Mouse (Mus musculus) midbrain, embryonic 13.5 days (tissue): ENCODE measurements at regions not wholly inside any gene's neighbourhood (a gene's known extent, or its start where the extent isn't known, plus 50 kb on each side); places are given as distances from the start of the nearest gene placed in this dataset.

Experiments used
- ATAC-seq: fragments of 200-750 bp; cut with Nextera tagmentation; 2 replicates; pipeline ENCODE4 v1.8.0; 2017; ENCODE audit warnings: mild to moderate bottlenecking, moderate TSS enrichment, moderate library complexity
- H3K27ac ChIP-seq: fragments of 300-500 bp; sonication (generic); 2 replicates; pipeline ENCODE4 v1.5.1; 2015; ENCODE audit warnings: inconsistent platforms, mild to moderate bottlenecking, moderate library complexity
- H3K27me3 ChIP-seq: fragments of 300-500 bp; sonication (generic); 2 replicates; pipeline ENCODE4 v1.6.1; 2015; ENCODE audit warnings: mild to moderate bottlenecking, inconsistent platforms
- H3K36me3 ChIP-seq: fragments of 300-500 bp; sonication (generic); 2 replicates; pipeline ENCODE4 v1.6.1; 2015; ENCODE audit warnings: mild to moderate bottlenecking, inconsistent platforms
- H3K4me1 ChIP-seq: fragments of 300-500 bp; sonication (generic); replicated peaks from 2 replicates; pipeline ENCODE4 v1.6.1; 2015; ENCODE audit warnings: inconsistent platforms
- H3K4me2 ChIP-seq: fragments of 300-500 bp; sonication (generic); replicated peaks from 2 replicates; pipeline ENCODE4 v1.6.1; 2015; ENCODE audit warnings: moderate library complexity, mild to moderate bottlenecking, inconsistent platforms
- H3K4me3 ChIP-seq: fragments of 300-500 bp; sonication (generic); replicated peaks from 2 replicates; pipeline ENCODE4 v1.5.1; 2015; ENCODE audit warnings: mild to moderate bottlenecking, inconsistent platforms
- H3K9ac ChIP-seq: fragments of 300-500 bp; sonication (generic); replicated peaks from 2 replicates; pipeline ENCODE4 v1.6.1; 2015; ENCODE audit warnings: mild to moderate bottlenecking, inconsistent platforms
- H3K9me3 ChIP-seq: fragments of 300-500 bp; sonication (generic); 2 replicates; pipeline ENCODE4 v1.6.1; 2016; ENCODE audit warnings: mild to moderate bottlenecking, inconsistent platforms
- WGBS: fragments of 180-500 bp; shearing (Covaris S2); methylation state at CpG from one replicate; pipeline ENCODE4 v1.1.7; 2015; 5-methylcytosine and 5-hydroxymethylcytosine counted together

DNA sequence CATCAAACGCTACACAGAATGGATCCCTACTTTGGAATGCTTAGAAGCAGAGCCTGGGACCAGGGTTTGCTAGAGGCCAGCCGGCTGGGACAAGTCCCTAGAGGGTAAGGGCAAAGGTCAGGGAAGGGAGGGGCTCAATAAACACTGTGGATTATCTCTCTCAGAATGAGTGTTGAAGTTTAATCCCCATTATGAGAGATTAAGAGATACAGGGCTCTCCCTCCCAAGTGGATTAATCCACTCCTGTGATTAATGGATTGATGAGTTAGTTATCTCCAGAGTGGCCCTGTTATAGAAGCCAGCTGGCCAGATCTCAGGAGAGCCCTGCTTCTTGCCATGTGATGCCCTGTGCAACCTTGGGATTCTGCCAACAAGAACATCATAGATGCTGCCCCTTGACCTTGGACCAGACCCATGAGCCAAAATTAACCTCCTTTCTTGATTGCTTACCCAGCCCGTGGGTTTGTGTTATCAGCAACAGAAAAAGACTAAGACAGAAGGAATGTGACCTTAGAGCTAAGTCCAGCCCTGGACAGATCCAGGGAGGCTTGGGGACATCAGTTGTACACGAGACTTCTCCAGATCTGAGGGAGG lies 119.6 kb upstream of the Slc22a12 start:
- no peak overlapping the region for H3K27ac ChIP-seq
- H3K9ac ChIP-seq = no peak overlapping the region
- no peak overlapping the region for H3K4me2 ChIP-seq
- H3K9me3 ChIP-seq = no peaks in the 10 kb centered on the region
- ATAC-seq = no peak
- H3K36me3 ChIP-seq = no peaks in the 10 kb centered on the region
- H3K4me1 ChIP-seq = peaks cover 15% of the 10 kb centered on the region
- peaks cover 14% of the 10 kb centered on the region; the same call in 1 of the 2 replicates for H3K27me3 ChIP-seq
- no peak overlapping the region for H3K4me3 ChIP-seq
- WGBS = 22% methylated on average over 4 of the region's 4 CpGs

DNA sequence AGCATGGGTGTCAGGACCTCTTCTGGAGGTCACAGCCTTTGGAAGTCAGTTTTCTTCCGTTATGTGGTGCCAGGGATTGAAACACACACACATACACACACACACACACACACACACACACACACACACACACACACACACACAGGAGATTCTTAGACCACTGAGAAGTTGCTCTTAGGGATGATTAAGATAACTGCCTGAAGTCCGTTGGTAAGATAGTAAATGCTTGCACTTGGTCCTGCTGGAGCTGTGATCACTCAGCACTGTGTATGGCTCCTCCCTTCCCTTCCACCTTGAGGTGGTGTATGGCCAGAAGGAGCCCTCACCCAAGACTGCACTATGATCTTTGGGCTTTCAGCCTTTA lies 118.7 kb upstream of the Slc22a12 start:
- Histone ChIP-seq H3K4me2 (no peak overlapping the region), H3K4me1 (peaks cover 15% of the 10 kb centered on the region), H3K36me3 (no peaks in the 10 kb centered on the region), H3K9me3 (no peaks in the 10 kb centered on the region), H3K4me3 (no peak overlapping the region), H3K27me3 (peaks cover 14% of the 10 kb centered on the region; the same call in 1 of the 2 replicates), H3K27ac (no peak overlapping the region), H3K9ac (no peak overlapping the region)
- ATAC-seq = no peak
- WGBS = 73% methylated on average over 2 of the region's 2 CpGs

GRCm38 (mm10) chr19:6660723-6661507 lies 118.1 kb upstream of the Slc22a12 start:
- Histone ChIP-seq H3K27ac (no peak overlapping the region), H3K36me3 (no peaks in the 10 kb centered on the region), H3K4me2 (no peak overlapping the region), H3K9me3 (no peaks in the 10 kb centered on the region), H3K4me3 (no peak overlapping the region), H3K27me3 (peaks cover 14% of the 10 kb centered on the region; the same call in 1 of the 2 replicates), H3K4me1 (peaks cover 15% of the 10 kb centered on the region), H3K9ac (no peak overlapping the region)
- WGBS = 25% methylated on average over 8 of the region's 8 CpGs
- no peak for ATAC-seq

DNA sequence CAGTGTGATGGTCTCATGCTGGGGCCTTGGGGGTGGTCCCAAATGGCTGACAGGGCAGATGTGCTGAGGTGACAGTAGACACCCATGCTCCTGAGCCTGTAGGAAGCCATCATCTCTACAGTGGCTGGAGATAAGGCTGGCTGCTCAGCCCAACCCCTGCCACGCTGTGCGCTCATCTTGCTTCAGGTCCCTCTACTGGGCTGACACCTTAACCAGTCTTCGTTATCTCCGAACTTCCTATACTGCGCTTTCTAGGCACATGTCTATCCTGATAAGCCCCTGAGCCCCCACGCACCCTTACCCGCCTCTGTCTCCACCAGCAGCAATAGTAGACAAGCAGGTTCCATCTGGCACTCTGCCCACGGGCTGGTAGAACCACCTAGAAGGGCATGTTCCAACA lies 117.3 kb upstream of the Slc22a12 start:
- Histone ChIP-seq H3K4me1 (peaks cover 15% of the 10 kb centered on the region), H3K27me3 (peaks cover 10% of the 10 kb centered on the region; the same call in 1 of the 2 replicates), H3K27ac (no peak overlapping the region), H3K4me3 (no peak overlapping the region), H3K9ac (no peak overlapping the region), H3K36me3 (no peaks in the 10 kb centered on the region), H3K4me2 (no peak overlapping the region), H3K9me3 (no peaks in the 10 kb centered on the region)
- ATAC-seq = no peak
- 95% methylated on average over 8 of the region's 8 CpGs for WGBS

DNA sequence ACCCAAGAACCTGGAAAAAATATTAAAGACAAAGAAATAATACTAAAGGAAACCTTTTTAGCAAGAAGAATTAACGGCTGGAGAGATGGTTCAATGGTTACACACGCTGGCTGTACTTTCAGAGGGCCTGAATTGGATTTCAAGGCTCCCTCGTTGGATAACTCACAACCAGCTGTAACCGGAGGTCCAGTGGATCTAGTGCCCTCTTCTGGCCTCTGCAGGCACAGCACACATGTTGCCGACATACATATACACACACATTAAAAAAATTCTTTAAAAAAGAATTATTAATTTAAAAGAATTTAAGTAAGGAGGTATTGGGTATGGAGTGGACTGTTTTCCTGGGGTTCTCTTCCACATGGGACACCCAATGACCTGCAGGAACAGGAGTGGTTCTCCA lies 111.7 kb upstream of the Slc22a12 start:
- H3K27ac ChIP-seq = no peak overlapping the region
- WGBS = 82% methylated on average over 5 of the region's 5 CpGs
- peaks cover 7% of the 10 kb centered on the region for H3K4me1 ChIP-seq
- no peaks in the 10 kb centered on the region for H3K36me3 ChIP-seq
- no peak overlapping the region for H3K4me3 ChIP-seq
- H3K9ac ChIP-seq = no peak overlapping the region
- ATAC-seq = no peak
- no peaks in the 10 kb centered on the region for H3K9me3 ChIP-seq
- no peaks in the 10 kb centered on the region for H3K27me3 ChIP-seq
- H3K4me2 ChIP-seq = no peak overlapping the region

- 80% methylated on average over 4 of the region's 4 CpGs for WGBS
These were observed 109.9 kb upstream of the Slc22a12 start for GRCm38 (mm10) chr19:6652775-6653174.

GRCm38 (mm10) chr19:6651192-6651591 lies 108.4 kb upstream of the Slc22a12 start:
- H3K4me2 ChIP-seq = no peak overlapping the region

More at GRCm38 (mm10) chr19:6652775-6653174, 109.9 kb upstream of the Slc22a12 start:
- H3K27ac ChIP-seq = no peak overlapping the region
- H3K4me3 ChIP-seq = no peak overlapping the region
- no peaks in the 10 kb centered on the region for H3K27me3 ChIP-seq
- no peak overlapping the region for H3K4me2 ChIP-seq
- no peaks in the 10 kb centered on the region for H3K9me3 ChIP-seq
- peaks cover 7% of the 10 kb centered on the region for H3K4me1 ChIP-seq
- ATAC-seq = no peak
- H3K36me3 ChIP-seq = no peaks in the 10 kb centered on the region
- H3K9ac ChIP-seq = no peak overlapping the region

GRCm38 (mm10) chr19:6649885-6650284 lies 107.1 kb upstream of the Slc22a12 start:
- H3K9me3 ChIP-seq = no peaks in the 10 kb centered on the region

More at GRCm38 (mm10) chr19:6651192-6651591, 108.4 kb upstream of the Slc22a12 start:
- Histone ChIP-seq H3K4me1 (peaks cover 7% of the 10 kb centered on the region), H3K4me3 (no peak overlapping the region), H3K27ac (peak overlapping the region; percentile 42; the same call in 1 of the 2 replicates), H3K27me3 (no peaks in the 10 kb centered on the region), H3K9me3 (no peaks in the 10 kb centered on the region), H3K36me3 (no peaks in the 10 kb centered on the region), H3K9ac (no peak overlapping the region)
- ATAC-seq = peak; percentile 80
- WGBS = 58% methylated on average over 5 of the region's 5 CpGs

DNA sequence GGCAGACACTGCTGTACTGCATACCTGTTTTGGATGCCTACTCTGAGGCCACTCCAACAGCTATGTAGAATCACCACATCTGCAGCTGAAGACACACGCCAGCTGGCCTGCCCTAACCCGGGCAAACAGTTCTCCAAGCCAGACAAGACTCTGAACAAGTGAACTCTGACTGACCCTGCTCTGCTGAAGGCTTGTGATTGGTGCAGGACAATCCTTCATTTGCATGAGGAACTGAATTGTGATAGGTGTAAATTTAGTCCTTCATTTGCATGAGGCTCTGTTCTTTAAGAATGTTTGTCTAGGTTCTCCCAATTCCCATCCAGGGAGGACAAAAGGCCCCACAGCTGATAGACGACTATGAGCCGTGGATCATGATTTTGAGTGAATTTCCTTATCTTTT lies 104.9 kb upstream of the Slc22a12 start:
- WGBS = 89% methylated on average over 4 of the region's 4 CpGs
- no peak overlapping the region for H3K4me3 ChIP-seq
- ATAC-seq = no peak
- H3K9me3 ChIP-seq = no peaks in the 10 kb centered on the region
- H3K4me2 ChIP-seq = no peak overlapping the region
- H3K4me1 ChIP-seq = peaks cover 7% of the 10 kb centered on the region
- H3K36me3 ChIP-seq = no peaks in the 10 kb centered on the region
- no peak overlapping the region for H3K27ac ChIP-seq
- H3K27me3 ChIP-seq = no peaks in the 10 kb centered on the region
- H3K9ac ChIP-seq = no peak overlapping the region

More at GRCm38 (mm10) chr19:6649885-6650284, 107.1 kb upstream of the Slc22a12 start:
- no peak for ATAC-seq
- H3K27me3 ChIP-seq = no peaks in the 10 kb centered on the region
- 87% methylated on average over 4 of the region's 4 CpGs for WGBS
- no peak overlapping the region for H3K27ac ChIP-seq
- no peak overlapping the region for H3K4me2 ChIP-seq
- peaks cover 7% of the 10 kb centered on the region for H3K4me1 ChIP-seq
- H3K4me3 ChIP-seq = no peak overlapping the region
- H3K36me3 ChIP-seq = no peaks in the 10 kb centered on the region
- H3K9ac ChIP-seq = no peak overlapping the region

DNA sequence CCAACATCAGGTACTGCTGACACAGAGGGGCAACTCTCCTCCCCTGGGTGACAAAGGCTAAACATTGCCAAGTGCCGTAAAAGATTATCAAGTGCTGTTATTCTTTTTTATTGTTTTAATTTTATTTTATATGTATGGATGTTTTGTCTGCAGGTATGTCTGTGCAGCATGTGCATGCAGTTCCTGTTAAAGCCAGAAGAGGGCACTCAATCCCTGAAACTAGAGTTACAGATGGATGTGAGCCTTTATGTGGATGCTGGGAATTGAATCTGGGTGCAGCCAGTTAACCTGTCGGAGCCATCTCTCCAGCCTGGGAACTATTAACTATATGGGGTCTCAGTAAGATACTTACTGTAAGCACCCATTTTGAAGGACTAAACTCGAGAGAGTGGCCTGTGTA lies 104.4 kb upstream of the Slc22a12 start:
- H3K36me3 ChIP-seq = no peaks in the 10 kb centered on the region
- no peaks in the 10 kb centered on the region for H3K9me3 ChIP-seq
- no peak for ATAC-seq
- H3K27me3 ChIP-seq = no peaks in the 10 kb centered on the region
- H3K27ac ChIP-seq = no peak overlapping the region
- no peak overlapping the region for H3K9ac ChIP-seq
- WGBS = 93% methylated on average over 3 of the region's 3 CpGs
- H3K4me2 ChIP-seq = no peak overlapping the region
- no peak overlapping the region for H3K4me3 ChIP-seq
- peaks cover 7% of the 10 kb centered on the region for H3K4me1 ChIP-seq

- Histone ChIP-seq H3K9me3 (no peaks in the 10 kb centered on the region), H3K4me1 (peaks cover 3% of the 10 kb centered on the region; the same call in 1 of the 2 replicates), H3K36me3 (no peaks in the 10 kb centered on the region), H3K4me3 (no peak overlapping the region), H3K4me2 (no peak overlapping the region), H3K27ac (no peak overlapping the region), H3K27me3 (no peaks in the 10 kb centered on the region), H3K9ac (no peak overlapping the region)
- 93% methylated on average over 6 of the region's 6 CpGs for WGBS
- ATAC-seq = no peak
These were observed 103.1 kb upstream of the Slc22a12 start for GRCm38 (mm10) chr19:6645912-6646311.

DNA sequence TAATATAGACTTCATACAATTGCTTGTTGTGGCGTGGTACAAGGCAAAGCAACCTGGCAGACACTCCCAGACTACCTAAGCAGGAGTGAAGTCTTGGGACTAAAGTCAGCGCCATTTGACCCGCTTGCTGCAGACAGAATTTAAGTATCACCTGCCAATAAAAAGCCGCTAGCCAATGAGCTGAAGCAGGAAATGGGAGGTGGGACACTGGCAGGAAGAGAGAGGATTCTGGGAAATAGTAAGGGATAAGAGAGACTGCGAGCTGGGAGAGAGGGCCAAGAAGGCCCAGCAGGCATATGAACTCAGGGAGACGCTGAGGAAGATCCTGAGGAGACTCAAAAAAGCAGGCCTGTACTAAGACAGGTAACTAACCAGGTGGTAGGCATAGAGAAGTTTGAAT lies 102.0 kb upstream of the Slc22a12 start:
- no peak overlapping the region for H3K9ac ChIP-seq
- no peak overlapping the region for H3K4me2 ChIP-seq
- H3K36me3 ChIP-seq = no peaks in the 10 kb centered on the region
- no peak overlapping the region for H3K4me3 ChIP-seq
- H3K27me3 ChIP-seq = no peaks in the 10 kb centered on the region
- H3K9me3 ChIP-seq = no peaks in the 10 kb centered on the region
- WGBS = 83% methylated on average over 6 of the region's 6 CpGs
- H3K4me1 ChIP-seq = no peaks in the 10 kb centered on the region
- no peak overlapping the region for H3K27ac ChIP-seq
- ATAC-seq = no peak
